Mouse (Mus musculus) kidney, embryonic 16.5 days (tissue): Measurements from ENCODE around the gene Lancl2. TPM values are rescaled to one million over a fixed set of nuclear protein-coding genes. Genes with fewer than 3 reads are reported as not detected.

Experiments used
- ATAC-seq: fragments of 200-750 bp; cut with Nextera tagmentation; 2 replicates; pipeline ENCODE4 v1.8.0; 2017; ENCODE audit warnings: moderate TSS enrichment; ENCODE audit not compliant: low FRiP score, low TSS enrichment
- H3K27ac ChIP-seq: fragments of 300-500 bp; sonication (generic); 2 replicates; pipeline ENCODE4 v1.5.1; 2014; ENCODE audit warnings: low read length
- H3K27me3 ChIP-seq: fragments of 300-500 bp; sonication (generic); 2 replicates; pipeline ENCODE4 v1.6.1; 2014; ENCODE audit warnings: low read length, control low read depth, mixed read lengths; ENCODE audit not compliant: insufficient read depth
- H3K36me3 ChIP-seq: fragments of 300-500 bp; sonication (generic); 2 replicates; pipeline ENCODE4 v1.6.1; 2014; ENCODE audit warnings: low read length, control low read depth, mixed read lengths; ENCODE audit not compliant: insufficient read depth
- H3K4me1 ChIP-seq: fragments of 300-500 bp; sonication (generic); 2 replicates; pipeline ENCODE4 v1.6.1; 2014; ENCODE audit warnings: low read length, control low read depth, mixed read lengths; ENCODE audit not compliant: insufficient read depth
- H3K4me2 ChIP-seq: fragments of 300-500 bp; sonication (generic); replicated peaks from 2 replicates; pipeline ENCODE4 v1.6.1; 2014; ENCODE audit warnings: low read depth, low read length
- H3K4me3 ChIP-seq: fragments of 300-500 bp; sonication (generic); 2 replicates; pipeline ENCODE4 v1.5.1; 2014; ENCODE audit warnings: mild to moderate bottlenecking, low read length
- H3K9ac ChIP-seq: fragments of 300-500 bp; sonication (generic); replicated peaks from 2 replicates; pipeline ENCODE4 v1.6.1; 2014; ENCODE audit warnings: low read length
- H3K9me3 ChIP-seq: fragments of 300-500 bp; sonication (generic); 2 replicates; pipeline ENCODE4 v1.6.1; 2016; ENCODE audit warnings: low read length, control low read depth
- WGBS: fragments of 180-500 bp; shearing (Covaris S2); extraction: QIAGEN DNeasy Blood & Tissue Kit; methylation state at CpG from one replicate; pipeline ENCODE4 v1.1.7; 2014; 5-methylcytosine and 5-hydroxymethylcytosine counted together
- polyA plus RNA-seq: library from polyadenylated mRNA; unstranded; fragments of >200 nt; fragmentation: Nextera tagmentation; extraction: Ambion mirVana; gene quantifications from 2 replicates; pipeline ENCODE4 v1.2.1, GENCODE M21; 2015

The Lancl2 gene
- polyA plus RNA-seq, 1 experiment from 2014 or later = 33.1 TPM

- Histone ChIP-seq H3K9ac (no peak overlapping the region), H3K27ac (no peak overlapping the region), H3K4me2 (no peak overlapping the region), H3K27me3 (no peaks in the 10 kb centered on the region), H3K4me1 (no peaks in the 10 kb centered on the region), H3K9me3 (no peaks in the 10 kb centered on the region), H3K4me3 (no peak overlapping the region), H3K36me3 (peaks cover 4% of the 10 kb centered on the region; the same call in 1 of the 2 replicates)
- 6% methylated on average over 1 of the region's 1 CpGs for WGBS
- peak; percentile 42; the same call in 1 of the 2 replicates for ATAC-seq
Measured at GRCm38 (mm10) chr6:57711726-57712125, 9.4 kb downstream of the Lancl2 start.

- Histone ChIP-seq H3K9me3 (no peaks in the 10 kb centered on the region), H3K36me3 (peaks cover 9% of the 10 kb centered on the region), H3K9ac (no peak overlapping the region), H3K27me3 (no peaks in the 10 kb centered on the region), H3K4me2 (no peak overlapping the region), H3K4me3 (no peak overlapping the region), H3K27ac (no peak overlapping the region), H3K4me1 (no peaks in the 10 kb centered on the region)
- 96% methylated on average over 1 of the region's 1 CpGs for WGBS
- no peak for ATAC-seq
Measured at GRCm38 (mm10) chr6:57721347-57721746, 19.0 kb downstream of the Lancl2 start.

- H3K4me1 ChIP-seq = no peaks in the 10 kb centered on the region
Measured at GRCm38 (mm10) chr6:57742749-57743148, 40.4 kb downstream of the Lancl2 start.

GRCm38 (mm10) chr6:57743333-57743732 lies 41.0 kb downstream of the Lancl2 start:
- no peaks in the 10 kb centered on the region for H3K4me1 ChIP-seq

More at GRCm38 (mm10) chr6:57742749-57743148, 40.4 kb downstream of the Lancl2 start:
- 0 out of 2 replicates have a peak, but pooled peaks cover under 1% of the 10 kb centered on the region for H3K36me3 ChIP-seq
- no peaks in the 10 kb centered on the region for H3K9me3 ChIP-seq
- H3K4me2 ChIP-seq = no peak overlapping the region
- H3K9ac ChIP-seq = no peak overlapping the region
- no peak for ATAC-seq
- no peaks in the 10 kb centered on the region for H3K27me3 ChIP-seq
- no peak overlapping the region for H3K4me3 ChIP-seq
- 100% methylated on average over 1 of the region's 1 CpGs for WGBS
- H3K27ac ChIP-seq = no peak overlapping the region

GRCm38 (mm10) chr6:57744123-57744522 lies 41.8 kb downstream of the Lancl2 start:
- H3K9ac ChIP-seq = no peak overlapping the region
- no peak overlapping the region for H3K4me3 ChIP-seq
- H3K4me1 ChIP-seq = no peaks in the 10 kb centered on the region
- 88% methylated on average over 2 of the region's 2 CpGs for WGBS
- H3K4me2 ChIP-seq = no peak overlapping the region
- no peak for ATAC-seq
- no peak overlapping the region for H3K27ac ChIP-seq
- 0 out of 2 replicates have a peak, but pooled peaks cover 3% of the 10 kb centered on the region for H3K36me3 ChIP-seq
- H3K27me3 ChIP-seq = no peaks in the 10 kb centered on the region
- no peaks in the 10 kb centered on the region for H3K9me3 ChIP-seq

More at GRCm38 (mm10) chr6:57743333-57743732, 41.0 kb downstream of the Lancl2 start:
- H3K4me2 ChIP-seq = no peak overlapping the region
- 0 out of 2 replicates have a peak, but pooled peaks cover 3% of the 10 kb centered on the region for H3K36me3 ChIP-seq
- no peak overlapping the region for H3K27ac ChIP-seq
- no peak for ATAC-seq
- no peaks in the 10 kb centered on the region for H3K9me3 ChIP-seq
- no peak overlapping the region for H3K4me3 ChIP-seq
- 80% methylated on average over 2 of the region's 2 CpGs for WGBS
- H3K9ac ChIP-seq = no peak overlapping the region
- H3K27me3 ChIP-seq = no peaks in the 10 kb centered on the region

GRCm38 (mm10) chr6:57744974-57745747 lies 42.8 kb downstream of the Lancl2 start:
- H3K36me3 ChIP-seq = 0 out of 2 replicates have a peak, but pooled peaks cover 5% of the 10 kb centered on the region
- H3K9me3 ChIP-seq = no peaks in the 10 kb centered on the region
- no peak for ATAC-seq
- no peaks in the 10 kb centered on the region for H3K27me3 ChIP-seq
- H3K4me1 ChIP-seq = no peaks in the 10 kb centered on the region
- H3K9ac ChIP-seq = no peak overlapping the region
- no peak overlapping the region for H3K27ac ChIP-seq
- no peak overlapping the region for H3K4me3 ChIP-seq
- H3K4me2 ChIP-seq = no peak overlapping the region
- WGBS = 94% methylated on average over 4 of the region's 4 CpGs

- Histone ChIP-seq H3K4me3 (no peak overlapping the region), H3K36me3 (0 out of 2 replicates have a peak, but pooled peaks cover 6% of the 10 kb centered on the region), H3K9ac (no peak overlapping the region), H3K27ac (no peak overlapping the region), H3K27me3 (no peaks in the 10 kb centered on the region), H3K9me3 (no peaks in the 10 kb centered on the region), H3K4me2 (no peak overlapping the region), H3K4me1 (no peaks in the 10 kb centered on the region)
- no peak for ATAC-seq
- WGBS = 95% methylated on average over 2 of the region's 2 CpGs
Measured at GRCm38 (mm10) chr6:57745748-57746129, 43.4 kb downstream of the Lancl2 start.

- H3K9ac ChIP-seq = no peak overlapping the region
- no peak overlapping the region for H3K4me3 ChIP-seq
- no peaks in the 10 kb centered on the region for H3K27me3 ChIP-seq
- H3K27ac ChIP-seq = no peak overlapping the region
- no peaks in the 10 kb centered on the region for H3K4me1 ChIP-seq
- no peaks in the 10 kb centered on the region for H3K9me3 ChIP-seq
- peaks cover 30% of the 10 kb centered on the region for H3K36me3 ChIP-seq
- 90% methylated on average over 9 of the region's 9 CpGs for WGBS
- no peak for ATAC-seq
- H3K4me2 ChIP-seq = no peak overlapping the region
Measured at GRCm38 (mm10) chr6:57753962-57754759, 51.8 kb downstream of the Lancl2 start.

GRCm38 (mm10) chr6:57763054-57763453 lies 60.7 kb downstream of the Lancl2 start:
- H3K9me3 ChIP-seq = no peaks in the 10 kb centered on the region
- no peak overlapping the region for H3K4me2 ChIP-seq
- H3K4me1 ChIP-seq = no peaks in the 10 kb centered on the region
- ATAC-seq = no peak
- peaks cover 13% of the 10 kb centered on the region for H3K36me3 ChIP-seq
- H3K4me3 ChIP-seq = no peak overlapping the region
- H3K27me3 ChIP-seq = no peaks in the 10 kb centered on the region
- H3K9ac ChIP-seq = no peak overlapping the region
- H3K27ac ChIP-seq = no peak overlapping the region
